Mouse (Mus musculus): ENCODE measurements around the gene Mb.

DNA sequence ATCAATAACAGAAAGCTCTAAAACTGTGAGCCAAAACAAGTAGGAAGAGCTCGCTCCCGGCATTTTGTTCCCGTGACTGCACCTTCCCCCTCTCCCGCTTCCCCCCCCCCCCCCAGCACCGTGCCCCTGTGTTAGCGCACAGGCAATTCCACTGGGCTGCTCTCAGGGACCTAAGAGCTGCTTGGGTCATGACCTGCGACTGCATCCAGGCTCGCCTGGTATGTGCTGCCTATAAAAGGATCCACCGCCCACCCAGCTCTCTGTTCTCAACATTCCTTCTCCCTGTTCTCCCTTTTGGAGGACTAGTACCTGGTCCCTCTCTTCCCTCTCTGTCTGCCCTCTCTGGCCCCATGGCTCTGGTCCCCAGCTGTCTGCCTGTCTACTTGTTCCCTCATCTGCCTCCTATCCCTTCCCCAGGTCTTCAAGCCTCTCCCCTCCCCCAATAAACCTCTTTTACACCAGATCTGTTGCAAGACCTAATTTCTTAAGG is 11.2 kb downstream of the Mb start:
- TF ChIP-seq POLR2A (IDR thresholded peaks at IDR 0.05; ENCODE audit: insufficient read depth, low read depth, low read length) (no peak), CTCF (IDR thresholded peaks at IDR 0.05; ENCODE audit: insufficient read depth, low read depth, low read length) (no peak)

All from olfactory bulb, adult 2 months (tissue).